Mouse (Mus musculus) c-Kit-positive CD71-negative TER-119-negative erythroid progenitor cells, embryonic 14.5 days (primary cell): ENCODE data around the gene Slc7a1.
A peak's percentile ranks its signal among the peaks of the same experiment; 100 is the strongest.

Experiments used
- DNase-seq: peaks from one replicate; pipeline ENCODE4 v3.0.0-alpha.2; 2013; ENCODE audit warnings: low read depth

Gene Slc7a1

DNA sequence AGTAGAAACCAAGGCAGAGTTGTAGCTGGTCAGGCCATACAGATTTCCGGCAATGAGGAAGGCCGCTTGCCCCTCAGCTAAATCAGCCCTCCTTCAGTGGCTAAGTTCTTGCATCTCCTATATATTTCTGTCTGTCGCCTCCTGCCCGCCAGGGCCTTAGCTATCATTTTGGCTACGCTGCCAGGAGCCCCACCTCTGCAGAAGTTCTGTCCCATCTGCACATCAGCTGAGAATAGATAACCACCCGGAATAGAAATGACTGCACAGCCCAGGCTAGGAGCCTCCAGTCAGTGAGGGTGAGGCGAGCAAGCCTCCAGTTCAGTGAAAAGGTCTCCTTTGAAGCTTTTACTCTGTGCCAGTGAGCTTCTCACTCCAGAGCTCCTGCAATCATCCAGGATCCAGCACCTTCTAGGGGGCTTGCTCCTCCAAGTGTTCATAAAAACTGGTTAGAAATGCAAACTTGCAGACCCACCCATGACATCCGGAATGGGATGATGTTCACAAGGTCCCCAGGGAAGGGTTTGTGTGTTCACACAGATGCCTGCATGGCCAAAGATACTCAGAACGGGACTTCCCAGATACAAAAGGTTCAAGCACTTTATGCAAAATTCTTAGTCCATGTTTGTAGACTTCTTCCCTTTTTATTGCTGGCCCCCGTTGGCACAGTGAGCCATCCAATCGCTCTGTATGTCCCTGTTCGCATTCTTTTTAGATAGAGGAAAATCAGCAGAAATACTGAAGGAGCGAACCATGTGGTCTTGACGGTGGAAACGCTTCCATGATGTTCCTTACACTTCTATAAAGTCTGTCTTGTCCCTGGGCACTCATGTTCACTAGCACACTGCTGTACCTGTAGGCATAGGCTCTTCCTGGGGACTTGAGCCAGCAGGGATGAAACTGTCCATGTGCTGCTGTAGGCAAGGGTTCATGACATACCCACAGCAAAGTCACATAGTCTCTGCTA lies 10.4 kb downstream of the Slc7a1 start:
- DNase-seq: no peak

- DNase-seq: no peak
Observed at GRCm38 (mm10) chr5:148388251-148389006, 11.3 kb downstream of the Slc7a1 start.

DNA sequence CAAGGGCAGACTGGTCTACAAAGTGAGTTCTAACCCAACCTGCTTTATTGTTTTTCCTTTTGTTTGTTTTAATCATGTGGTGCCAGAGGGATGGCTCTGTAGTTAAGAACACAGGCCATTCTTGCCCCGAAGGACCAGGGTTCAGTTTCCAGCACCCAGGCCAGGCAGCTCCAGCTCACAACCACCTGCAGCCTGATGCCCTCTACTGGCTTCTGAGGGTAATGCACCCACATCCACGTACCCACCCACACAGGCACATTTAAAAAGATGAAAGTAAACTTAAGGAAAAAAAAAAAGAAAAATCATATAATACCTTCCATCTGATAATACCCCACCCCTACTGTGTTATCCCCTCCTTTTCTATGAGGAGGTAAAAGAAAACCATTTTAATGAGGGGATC lies 11.9 kb downstream of the Slc7a1 start:
- DNase-seq: no peak

GRCm38 (mm10) chr5:148386471-148386870 lies 13.2 kb downstream of the Slc7a1 start:
- DNase-seq: no peak

- DNase-seq: no peak
Observed at GRCm38 (mm10) chr5:148384501-148385055, 15.1 kb downstream of the Slc7a1 start.

- no peak for DNase-seq
Observed at GRCm38 (mm10) chr5:148383841-148384500, 15.7 kb downstream of the Slc7a1 start.

- no peak for DNase-seq
Observed at GRCm38 (mm10) chr5:148381083-148381482, 18.6 kb downstream of the Slc7a1 start.

GRCm38 (mm10) chr5:148380246-148380504 lies 19.5 kb downstream of the Slc7a1 start:
- no peak for DNase-seq

DNA sequence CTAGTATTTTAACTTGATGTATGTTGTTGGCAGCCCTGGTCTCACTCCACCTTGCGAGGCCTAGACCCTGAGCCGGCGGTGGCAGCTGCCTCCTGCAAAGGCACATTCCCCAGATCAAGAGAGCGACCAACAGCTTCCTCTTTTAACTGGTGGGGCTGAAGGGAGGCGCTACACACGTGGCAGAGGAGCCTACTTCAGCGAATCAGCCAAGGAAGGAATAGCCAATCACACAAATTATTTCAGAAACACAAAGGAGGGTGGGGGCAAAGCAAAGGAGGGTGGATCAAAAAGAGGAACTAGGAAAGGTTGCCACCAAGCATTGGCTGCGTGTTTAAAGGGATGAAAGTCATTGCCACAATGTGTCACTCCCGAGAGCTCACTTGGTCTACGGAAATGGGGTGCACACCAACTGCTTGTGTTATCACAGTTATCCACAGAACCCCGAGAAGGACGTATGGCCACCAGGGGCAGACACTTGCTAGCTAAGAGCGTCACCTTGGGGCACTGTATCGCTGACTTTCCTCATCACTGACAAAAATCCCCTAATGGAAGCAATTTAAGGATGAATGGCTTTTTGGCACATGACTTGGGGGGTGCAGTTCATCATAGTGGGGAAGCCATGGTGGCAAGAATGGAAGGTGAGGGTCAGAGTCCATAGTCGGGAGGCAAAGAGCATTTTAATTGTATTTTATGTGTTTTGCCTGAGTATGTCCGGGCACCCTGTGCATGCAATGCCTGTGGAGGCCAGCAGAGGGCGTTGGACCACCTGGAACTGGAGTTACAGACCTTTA lies 20.1 kb downstream of the Slc7a1 start:
- DNase-seq: peak; percentile 62

- no peak for DNase-seq
Observed at GRCm38 (mm10) chr5:148378707-148379106, 21.0 kb downstream of the Slc7a1 start.

GRCm38 (mm10) chr5:148378232-148378508 lies 21.5 kb downstream of the Slc7a1 start:
- DNase-seq: no peak

DNA sequence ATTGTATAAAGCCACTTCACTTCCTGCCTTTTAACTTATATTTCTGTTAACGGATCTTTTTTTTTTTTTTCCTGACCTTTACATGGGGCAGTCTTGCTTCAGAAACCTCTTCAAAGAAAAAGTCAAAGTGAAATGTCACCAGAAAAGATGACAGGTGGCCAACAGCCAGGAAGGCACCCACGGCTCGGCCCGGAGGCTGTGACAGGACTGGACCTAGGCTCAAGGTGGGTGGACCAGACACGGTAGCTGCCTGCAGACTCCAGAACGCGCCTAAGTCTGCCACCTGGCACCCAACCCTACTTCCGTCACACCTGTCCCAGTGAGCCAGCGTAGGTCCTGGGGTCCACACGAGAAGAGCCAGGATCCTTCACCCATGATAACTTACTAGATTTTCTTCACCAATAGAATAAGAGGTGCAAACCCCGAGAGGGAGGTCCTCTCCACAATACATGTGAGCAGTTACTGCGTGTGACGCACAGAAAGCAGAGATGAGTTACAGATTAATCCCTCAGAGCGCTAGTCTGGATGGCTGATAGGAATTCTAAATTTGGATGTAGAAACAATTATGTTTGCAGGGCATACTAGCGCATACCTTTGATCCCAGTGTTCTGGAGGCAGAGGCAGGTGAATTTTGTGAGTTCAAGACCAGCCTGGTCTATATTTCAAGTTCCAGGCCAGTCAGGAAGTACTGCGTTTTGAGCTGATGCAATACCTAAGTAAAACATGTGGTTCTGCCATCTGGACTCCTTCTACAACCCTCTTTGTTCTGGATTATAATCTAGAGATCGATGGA lies 22.1 kb downstream of the Slc7a1 start:
- no peak for DNase-seq

- no peak for DNase-seq
Observed at GRCm38 (mm10) chr5:148376358-148376757, 23.3 kb downstream of the Slc7a1 start.

- DNase-seq: no peak
Observed at GRCm38 (mm10) chr5:148375480-148375879, 24.2 kb downstream of the Slc7a1 start.

DNA sequence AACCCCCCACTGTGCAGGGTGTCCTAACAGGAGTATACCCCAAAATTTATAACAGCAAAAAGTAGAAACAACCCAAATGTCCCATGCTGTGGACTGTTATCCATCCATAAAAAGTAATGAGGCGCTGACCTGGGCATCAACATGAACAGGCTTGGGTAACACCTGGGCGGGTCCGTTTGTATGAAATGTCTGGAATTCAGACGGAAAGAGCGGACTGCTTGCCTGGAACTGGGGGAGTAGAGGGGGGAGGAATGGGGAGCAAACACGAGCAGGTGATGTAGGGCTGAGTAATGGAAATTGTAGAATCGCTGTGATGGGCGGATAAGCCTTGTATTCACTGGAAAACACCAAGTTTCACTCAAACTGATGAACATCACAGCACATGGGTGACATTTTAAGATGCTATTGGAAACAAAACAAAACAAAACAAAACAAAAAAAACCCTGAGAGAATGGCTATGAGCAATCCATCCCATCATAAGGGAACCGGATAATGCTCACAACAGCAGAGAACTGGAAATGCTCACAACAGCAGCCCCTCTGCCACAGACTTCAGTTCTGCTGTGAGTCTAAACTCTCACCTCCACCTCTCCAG lies 26.5 kb downstream of the Slc7a1 start:
- no peak for DNase-seq

GRCm38 (mm10) chr5:148372005-148372917 lies 27.4 kb downstream of the Slc7a1 start:
- no peak for DNase-seq

DNA sequence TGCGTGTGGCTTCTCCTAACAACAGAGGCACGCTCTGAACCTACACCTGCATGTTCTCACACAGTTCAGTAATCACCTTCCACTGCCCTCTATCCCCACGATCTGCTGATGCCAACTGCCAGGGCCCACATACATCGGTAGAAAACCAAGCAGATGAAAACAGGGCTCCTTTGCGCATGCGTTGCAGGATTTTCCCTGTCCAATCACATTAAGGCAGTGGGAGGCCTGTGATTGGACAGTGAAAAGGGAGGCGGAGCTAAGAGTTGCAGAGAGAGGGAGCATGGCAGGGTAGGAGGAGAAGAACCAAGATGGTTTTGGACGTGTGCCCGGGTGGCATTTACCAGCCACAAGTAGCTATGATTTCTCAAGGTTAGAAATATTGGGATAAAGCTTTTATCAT lies 28.3 kb downstream of the Slc7a1 start:
- DNase-seq: no peak

GRCm38 (mm10) chr5:148370624-148371023 lies 29.1 kb downstream of the Slc7a1 start:
- DNase-seq: no peak

- no peak for DNase-seq
Observed at GRCm38 (mm10) chr5:148369178-148369577, 30.5 kb downstream of the Slc7a1 start.

- DNase-seq: no peak
Observed at GRCm38 (mm10) chr5:148367816-148368215, 31.9 kb downstream of the Slc7a1 start.
